Mouse (Mus musculus): ENCODE results near the gene Olfr1369-ps1. TPM values are rescaled to one million over a fixed set of nuclear protein-coding genes. Genes with fewer than 3 reads are reported as not detected.

Olfr1369-ps1 gene
- polyA plus RNA-seq, 1 experiment = not detected

GRCm38 (mm10) chr13:21142421-21142820 lies 31.1 kb downstream of the Olfr1369-ps1 start:
- no peak overlapping the region for H3K27ac ChIP-seq (ENCODE audit: insufficient read depth, low read length)
- 62% methylated on average over 8 of the region's 8 CpGs for WGBS
- H3K27me3 ChIP-seq (ENCODE audit: control insufficient read depth, insufficient read depth, low read length) = no peaks in the 10 kb centered on the region
- H3K4me1 ChIP-seq (ENCODE audit: control insufficient read depth, insufficient read depth, insufficient read length) = no peaks in the 10 kb centered on the region
- no peak overlapping the region for H3K4me3 ChIP-seq (ENCODE audit: extremely low read depth, insufficient read depth, insufficient read length)
- TF ChIP-seq CTCF (IDR thresholded peaks at IDR 0.05; ENCODE audit: extremely low read depth, insufficient read depth, insufficient read length, insufficient replicate concordance) = no peak
- no peak for TF ChIP-seq POLR2A (IDR thresholded peaks at IDR 0.05; ENCODE audit: low read depth, low read length)
- no peak for DNase-seq (ENCODE audit: low read depth in 1 of 2, low spot score in 2 of 2)
- no peaks in the 10 kb centered on the region for H3K36me3 ChIP-seq (ENCODE audit: control insufficient read depth, insufficient read depth, low read length)

GRCm38 (mm10) chr13:21145767-21146166 lies 34.5 kb downstream of the Olfr1369-ps1 start, which contains the start of gene Olfr1368:
Gene Olfr1368 (minus strand): TSS chr13:21145867.
- H3K4me3 ChIP-seq (ENCODE audit: extremely low read depth, insufficient read depth, insufficient read length) = no peak within 1 kb of the TSS
- no peak for TF ChIP-seq POLR2A (IDR thresholded peaks at IDR 0.05; ENCODE audit: low read depth, low read length)
- no peak for TF ChIP-seq CTCF (IDR thresholded peaks at IDR 0.05; ENCODE audit: extremely low read depth, insufficient read depth, insufficient read length, insufficient replicate concordance)
- no peak within 1 kb of the TSS for H3K27ac ChIP-seq (ENCODE audit: insufficient read depth, low read length)
- H3K4me1 ChIP-seq (ENCODE audit: control insufficient read depth, insufficient read depth, insufficient read length) = no peaks in the 10 kb centered on the region
- DNase-seq (ENCODE audit: low read depth in 1 of 2, low spot score in 2 of 2) = no peak
- WGBS = 70% methylated on average over 4 of the region's 4 CpGs
- H3K36me3 ChIP-seq (ENCODE audit: control insufficient read depth, insufficient read depth, low read length) = no peaks in the 10 kb centered on the region
- no peaks in the 10 kb centered on the region for H3K27me3 ChIP-seq (ENCODE audit: control insufficient read depth, insufficient read depth, low read length)

GRCm38 (mm10) chr13:21155888-21156287 lies 44.6 kb downstream of the Olfr1369-ps1 start:
- Histone ChIP-seq H3K27ac (ENCODE audit: insufficient read depth, low read length) (no peak overlapping the region), H3K4me3 (ENCODE audit: extremely low read depth, insufficient read depth, insufficient read length) (no peak overlapping the region), H3K36me3 (ENCODE audit: control insufficient read depth, insufficient read depth, low read length) (no peaks in the 10 kb centered on the region), H3K27me3 (ENCODE audit: control insufficient read depth, insufficient read depth, low read length) (0 out of 2 replicates have a peak, but pooled peaks cover 3% of the 10 kb centered on the region), H3K4me1 (ENCODE audit: control insufficient read depth, insufficient read depth, insufficient read length) (no peaks in the 10 kb centered on the region)
- no peak for TF ChIP-seq POLR2A (IDR thresholded peaks at IDR 0.05; ENCODE audit: low read depth, low read length)
- TF ChIP-seq CTCF (IDR thresholded peaks at IDR 0.05; ENCODE audit: extremely low read depth, insufficient read depth, insufficient read length, insufficient replicate concordance) = no peak
- DNase-seq (ENCODE audit: low read depth in 1 of 2, low spot score in 2 of 2) = no peak
- 79% methylated on average over 5 of the region's 5 CpGs for WGBS

- TF ChIP-seq POLR2A (IDR thresholded peaks at IDR 0.05; ENCODE audit: low read depth, low read length) (no peak), CTCF (IDR thresholded peaks at IDR 0.05; ENCODE audit: extremely low read depth, insufficient read depth, insufficient read length, insufficient replicate concordance) (no peak)
- DNase-seq (ENCODE audit: low read depth in 1 of 2, low spot score in 2 of 2) = no peak
- no peak overlapping the region for H3K4me3 ChIP-seq (ENCODE audit: extremely low read depth, insufficient read depth, insufficient read length)
- H3K4me1 ChIP-seq (ENCODE audit: control insufficient read depth, insufficient read depth, insufficient read length) = no peaks in the 10 kb centered on the region
- 25% methylated on average over 9 of the region's 9 CpGs for WGBS
- H3K27me3 ChIP-seq (ENCODE audit: control insufficient read depth, insufficient read depth, low read length) = 0 out of 2 replicates have a peak, but pooled peaks cover 3% of the 10 kb centered on the region
- no peaks in the 10 kb centered on the region for H3K36me3 ChIP-seq (ENCODE audit: control insufficient read depth, insufficient read depth, low read length)
- H3K27ac ChIP-seq (ENCODE audit: insufficient read depth, low read length) = no peak overlapping the region
These were observed 46.8 kb downstream of the Olfr1369-ps1 start for GRCm38 (mm10) chr13:21158071-21158470.

- Histone ChIP-seq H3K27me3 (ENCODE audit: control insufficient read depth, insufficient read depth, low read length) (0 out of 2 replicates have a peak, but pooled peaks cover 3% of the 10 kb centered on the region), H3K4me1 (ENCODE audit: control insufficient read depth, insufficient read depth, insufficient read length) (no peaks in the 10 kb centered on the region), H3K36me3 (ENCODE audit: control insufficient read depth, insufficient read depth, low read length) (no peaks in the 10 kb centered on the region), H3K27ac (ENCODE audit: insufficient read depth, low read length) (no peak overlapping the region), H3K4me3 (ENCODE audit: extremely low read depth, insufficient read depth, insufficient read length) (peak overlapping the region; percentile 61; the same call in 1 of the 2 replicates)
- peak in 1 of 2 experiments; percentile 82 for DNase-seq (ENCODE audit: low read depth in 1 of 2, low spot score in 2 of 2)
- TF ChIP-seq POLR2A (IDR thresholded peaks at IDR 0.05; ENCODE audit: low read depth, low read length) = no peak
- peak; percentile 77; the same call in 1 of the 2 replicates for TF ChIP-seq CTCF (IDR thresholded peaks at IDR 0.05; ENCODE audit: extremely low read depth, insufficient read depth, insufficient read length, insufficient replicate concordance)
- WGBS = 2% methylated on average over 19 of the region's 19 CpGs
These were observed 47.6 kb downstream of the Olfr1369-ps1 start for GRCm38 (mm10) chr13:21158785-21159474.

DNA sequence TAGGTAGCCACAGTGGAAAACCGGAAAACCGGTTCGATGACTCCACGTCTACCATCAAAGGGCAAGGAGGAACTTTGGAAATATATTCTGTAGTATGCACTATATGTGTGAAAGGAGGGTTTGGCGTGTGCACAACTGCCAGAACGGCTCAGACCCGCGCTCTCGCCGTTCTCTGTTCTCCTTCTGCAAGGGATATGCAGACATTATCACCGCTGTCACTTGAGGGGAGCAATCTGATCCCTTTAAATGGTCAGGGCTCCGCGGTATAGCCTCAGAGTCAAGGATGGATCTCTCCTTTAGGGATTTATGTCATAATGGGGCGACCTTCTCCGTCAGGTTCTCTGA lies 48.2 kb downstream of the Olfr1369-ps1 start:
- no peaks in the 10 kb centered on the region for H3K4me1 ChIP-seq (ENCODE audit: control insufficient read depth, insufficient read depth, insufficient read length)
- no peak for DNase-seq (ENCODE audit: low read depth in 1 of 2, low spot score in 2 of 2)
- peak overlapping the region; percentile 61 for H3K4me3 ChIP-seq (ENCODE audit: extremely low read depth, insufficient read depth, insufficient read length)
- 0 out of 2 replicates have a peak, but pooled peaks cover 3% of the 10 kb centered on the region for H3K27me3 ChIP-seq (ENCODE audit: control insufficient read depth, insufficient read depth, low read length)
- no peak overlapping the region for H3K27ac ChIP-seq (ENCODE audit: insufficient read depth, low read length)
- WGBS = under 1% methylated on average over 15 of the region's 15 CpGs
- TF ChIP-seq CTCF (IDR thresholded peaks at IDR 0.05; ENCODE audit: extremely low read depth, insufficient read depth, insufficient read length, insufficient replicate concordance) (no peak), POLR2A (IDR thresholded peaks at IDR 0.05; ENCODE audit: low read depth, low read length) (no peak)
- H3K36me3 ChIP-seq (ENCODE audit: control insufficient read depth, insufficient read depth, low read length) = no peaks in the 10 kb centered on the region

- WGBS = under 1% methylated on average over 16 of the region's 16 CpGs
- peak overlapping the region; percentile 61 for H3K4me3 ChIP-seq (ENCODE audit: extremely low read depth, insufficient read depth, insufficient read length)
- no peak overlapping the region for H3K27ac ChIP-seq (ENCODE audit: insufficient read depth, low read length)
- H3K36me3 ChIP-seq (ENCODE audit: control insufficient read depth, insufficient read depth, low read length) = no peaks in the 10 kb centered on the region
- no peak for TF ChIP-seq CTCF (IDR thresholded peaks at IDR 0.05; ENCODE audit: extremely low read depth, insufficient read depth, insufficient read length, insufficient replicate concordance)
- DNase-seq (ENCODE audit: low read depth in 1 of 2, low spot score in 2 of 2) = no peak
- no peaks in the 10 kb centered on the region for H3K4me1 ChIP-seq (ENCODE audit: control insufficient read depth, insufficient read depth, insufficient read length)
- H3K27me3 ChIP-seq (ENCODE audit: control insufficient read depth, insufficient read depth, low read length) = 0 out of 2 replicates have a peak, but pooled peaks cover 3% of the 10 kb centered on the region
These were observed 48.8 kb downstream of the Olfr1369-ps1 start for GRCm38 (mm10) chr13:21160041-21160511.
